7 mouse cellular contexts compared by ENCODE assay signal in the genomic region with DNA sequence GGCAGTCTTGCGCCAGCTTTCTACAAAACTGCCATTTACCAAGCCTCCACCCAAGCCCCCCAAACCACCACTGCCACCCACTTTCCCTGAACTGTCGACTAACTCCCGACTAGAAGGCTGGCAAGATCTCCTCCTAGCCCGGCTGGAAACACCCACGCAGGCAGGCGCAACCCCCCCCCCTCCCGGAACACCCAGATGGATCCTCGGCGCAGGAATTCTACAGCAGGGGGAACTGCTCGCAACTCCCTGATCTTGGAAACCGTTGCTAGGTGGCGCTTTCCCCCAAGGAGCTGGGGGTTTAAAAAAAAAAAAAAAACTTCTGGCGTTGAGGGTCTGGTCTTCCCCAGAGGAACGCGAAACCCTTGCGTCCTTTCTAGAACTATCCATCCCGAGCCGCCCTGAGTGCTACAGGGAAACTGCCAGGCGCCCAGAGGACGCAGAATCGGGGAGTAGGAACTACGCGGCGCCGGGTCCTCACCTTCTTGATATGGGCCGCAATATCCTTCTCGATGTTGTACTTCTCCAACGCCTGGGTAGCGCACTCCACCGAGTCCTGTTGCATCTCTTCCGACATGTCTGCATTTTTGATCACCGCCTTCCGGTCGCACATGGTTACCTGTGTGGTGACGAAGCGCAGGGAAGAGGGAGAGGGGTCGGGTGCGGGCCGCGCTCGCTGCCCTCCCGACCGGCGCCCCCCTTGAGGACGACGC. TPM values are rescaled to one million over a fixed set of nuclear protein-coding genes. Genes with fewer than 3 reads are reported as not detected.
A peak's percentile ranks its signal among the peaks of the same experiment; 100 is the strongest.
DNase-seq lines count a peak whose midpoint lies in the region; ATAC-seq and TF ChIP-seq lines count a peak whose summit lies in the region.

No protein-coding gene starts in this region.

- peak; percentile 36 for TF ChIP-seq CTCF in lung, embryonic 14.5 days (IDR thresholded peaks at IDR 0.05; ENCODE audit: low read depth)

- peaks cover 26% of the 10 kb centered on the region for H3K36me3 ChIP-seq in forebrain, embryonic 15.5 days
- peaks cover 43% of the 10 kb centered on the region for H3K36me3 ChIP-seq in lung, embryonic 14.5 days (ENCODE audit: insufficient read depth)

- intact Hi-C loops in heart, postnatal 25 days (cut with DNase I): loop anchor here (2.0 kb wide), 1 partner anchor 41 kb away; a partner anchor contains a TSS

- H3K4me3 ChIP-seq in forebrain, embryonic 15.5 days: peak overlapping the region; percentile 97
- peak overlapping the region; percentile 89 for H3K4me3 ChIP-seq in lung, embryonic 14.5 days (ENCODE audit: low read depth, low read length)

- H3K4me1 ChIP-seq in forebrain, embryonic 15.5 days: peaks cover 34% of the 10 kb centered on the region
- H3K4me1 ChIP-seq in lung, embryonic 14.5 days (ENCODE audit: insufficient read depth): peaks cover 15% of the 10 kb centered on the region

- no peaks in the 10 kb centered on the region for H3K9me3 ChIP-seq in forebrain, embryonic 15.5 days
- H3K9me3 ChIP-seq in lung, embryonic 14.5 days (ENCODE audit: low read depth, low read length): no peaks in the 10 kb centered on the region

- peak overlapping the region; percentile 96 for H3K27ac ChIP-seq in forebrain, embryonic 15.5 days (replicated peaks)
- peak overlapping the region; percentile 93 for H3K27ac ChIP-seq in lung, embryonic 14.5 days (ENCODE audit: low read depth)

- DNase-seq in T-cell, adult 2 months (ENCODE audit: low spot score): peak; percentile 67
- peak; percentile 67 to 74 for DNase-seq in cerebellum, adult 18-20 months
- peak; percentile 41 for DNase-seq in heart, postnatal 25 days (ENCODE audit: low spot score)
- DNase-seq in layer of hippocampus, adult 18-20 months (ENCODE audit: low spot score in 2 of 2): peak; percentile 67 to 69
- peak; percentile 91 for DNase-seq in lung, embryonic 14.5 days
- DNase-seq in ovary, postnatal 36 days (ENCODE audit: low spot score): peak; percentile 62

- H3K27me3 ChIP-seq in forebrain, embryonic 15.5 days: no peaks in the 10 kb centered on the region
- H3K27me3 ChIP-seq in lung, embryonic 14.5 days (ENCODE audit: insufficient read depth, low read length): no peaks in the 10 kb centered on the region

- peak overlapping the region; percentile 93 for H3K9ac ChIP-seq in forebrain, embryonic 15.5 days (replicated peaks)
- H3K9ac ChIP-seq in lung, embryonic 14.5 days: peak overlapping the region; percentile 79

- under 1% methylated on average over 46 of the region's 46 CpGs for WGBS in forebrain, embryonic 15.5 days
- WGBS in lung, embryonic 14.5 days: under 1% methylated on average over 46 of the region's 46 CpGs

- peak overlapping the region; percentile 70 for H3K4me2 ChIP-seq in forebrain, embryonic 15.5 days (replicated peaks)
- peak overlapping the region; percentile 68 for H3K4me2 ChIP-seq in lung, embryonic 14.5 days

- no peak; the same call in none of the 2 replicates for ATAC-seq in forebrain, embryonic 15.5 days (replicated peaks)
- ATAC-seq in lung, embryonic 14.5 days (ENCODE audit: insufficient read depth): 0 out of 2 replicates have a peak, but pooled peaks have one; percentile 1

RNA-seq across cellular contexts. Expression of a gene that starts 0.6 kb away (rescaled TPM):
- 1,446 and 1,524 TPM in 2 replicates for polyA plus RNA-seq in forebrain, embryonic 15.5 days (2015; fragmentation: Nextera tagmentation; extraction: Ambion mirVana)
- total RNA-seq in heart, postnatal 25 days (2021): 100 to 1,000 TPM in 1 of 2 experiments, 10 to 100 TPM in 1; 90.1 to 120 TPM
- total RNA-seq in layer of hippocampus, adult 18-20 months (2021): 100 to 1,000 TPM; 720 to 803 TPM
- 1,568 and 1,614 TPM in 2 replicates for polyA plus RNA-seq in lung, embryonic 14.5 days (2014; fragmentation: Nextera tagmentation; extraction: Ambion mirVana)

RNA-seq across cellular contexts. Expression of a gene that starts 20.7 kb away (rescaled TPM):
- 59.4 and 61.3 TPM in 2 replicates for polyA plus RNA-seq in forebrain, embryonic 15.5 days (2015; fragmentation: Nextera tagmentation; extraction: Ambion mirVana)
- total RNA-seq in heart, postnatal 25 days (2021): 100 to 1,000 TPM; 159 to 164 TPM
- 10 to 100 TPM; 42.0 to 44.9 TPM for total RNA-seq in layer of hippocampus, adult 18-20 months (2021)
- 39.2 and 40.7 TPM in 2 replicates for polyA plus RNA-seq in lung, embryonic 14.5 days (2014; fragmentation: Nextera tagmentation; extraction: Ambion mirVana)

RNA-seq across cellular contexts. Expression of a gene that starts 26.8 kb away (rescaled TPM):
- polyA plus RNA-seq in forebrain, embryonic 15.5 days (2015; fragmentation: Nextera tagmentation; extraction: Ambion mirVana): 200 and 204 TPM in 2 replicates
- 10 to 100 TPM; 18.5 to 20.6 TPM for total RNA-seq in heart, postnatal 25 days (2021)
- total RNA-seq in layer of hippocampus, adult 18-20 months (2021): 10 to 100 TPM; 81.2 to 88.2 TPM
- polyA plus RNA-seq in lung, embryonic 14.5 days (2014; fragmentation: Nextera tagmentation; extraction: Ambion mirVana): 286 and 291 TPM in 2 replicates

RNA-seq across cellular contexts. Expression of a gene that starts 27.5 kb away (rescaled TPM):
- polyA plus RNA-seq in forebrain, embryonic 15.5 days (2015; fragmentation: Nextera tagmentation; extraction: Ambion mirVana): 185 and 191 TPM in 2 replicates
- 100 to 1,000 TPM; 389 to 406 TPM for total RNA-seq in heart, postnatal 25 days (2021)
- total RNA-seq in layer of hippocampus, adult 18-20 months (2021): 100 to 1,000 TPM; 240 to 249 TPM
- 92.5 and 97.2 TPM in 2 replicates for polyA plus RNA-seq in lung, embryonic 14.5 days (2014; fragmentation: Nextera tagmentation; extraction: Ambion mirVana)

RNA-seq across cellular contexts. Expression of a gene that starts 40.8 kb away (rescaled TPM):
- polyA plus RNA-seq in forebrain, embryonic 15.5 days (2015; fragmentation: Nextera tagmentation; extraction: Ambion mirVana): 33.6 and 36.6 TPM in 2 replicates
- 10 to 100 TPM; 16.9 to 17.6 TPM for total RNA-seq in heart, postnatal 25 days (2021)
- total RNA-seq in layer of hippocampus, adult 18-20 months (2021): 10 to 100 TPM; 17.9 to 21.8 TPM
- polyA plus RNA-seq in lung, embryonic 14.5 days (2014; fragmentation: Nextera tagmentation; extraction: Ambion mirVana): 35.0 and 37.5 TPM in 2 replicates

Comparison
In these comparisons a context has a peak if more than half of its experiments do, and no peak if none do; other contexts are left out.
1. DNase-seq: peak in every context shown above with its lines; median percentile 91 in lung, embryonic 14.5 days; 70 in cerebellum, adult 18-20 months; 68 in layer of hippocampus, adult 18-20 months; 67 in T-cell, adult 2 months; 62 in ovary, postnatal 36 days; 41 in heart, postnatal 25 days.
2. RNA of a gene that starts 0.6 kb away (total RNA-seq): 720 to 803 TPM in layer of hippocampus, adult 18-20 months; 90.1 to 120 TPM in heart, postnatal 25 days; every median in the first group is over 4 times any median in the second.